Mouse (Mus musculus) neural tube, embryonic 12.5 days (tissue): ENCODE data around the gene Hap1. TPM values are rescaled to one million over a fixed set of nuclear protein-coding genes. Genes with fewer than 3 reads are reported as not detected.

Experiments used
- ATAC-seq: fragments of 200-750 bp; cut with Nextera tagmentation; 2 replicates; pipeline ENCODE4 v1.8.0; 2017; ENCODE audit warnings: low read depth, mild to moderate bottlenecking, moderate TSS enrichment, moderate library complexity; ENCODE audit not compliant: low FRiP score
- H3K27ac ChIP-seq: fragments of 300-500 bp; sonication (generic); 2 replicates; pipeline ENCODE4 v1.5.1; 2016
- H3K27me3 ChIP-seq: fragments of 300-500 bp; sonication (generic); replicated peaks from 2 replicates; pipeline ENCODE4 v1.6.1; 2016; ENCODE audit warnings: mild to moderate bottlenecking
- H3K36me3 ChIP-seq: fragments of 300-500 bp; sonication (generic); 2 replicates; pipeline ENCODE4 v1.6.1; 2016; ENCODE audit warnings: mild to moderate bottlenecking
- H3K4me1 ChIP-seq: fragments of 300-500 bp; sonication (generic); 2 replicates; pipeline ENCODE4 v1.6.1; 2016
- H3K4me2 ChIP-seq: fragments of 300-500 bp; sonication (generic); replicated peaks from 2 replicates; pipeline ENCODE4 v1.6.1; 2016; ENCODE audit warnings: mild to moderate bottlenecking
- H3K4me3 ChIP-seq: fragments of 300-500 bp; sonication (generic); 2 replicates; pipeline ENCODE4 v1.5.1; 2016
- H3K9ac ChIP-seq: fragments of 300-500 bp; sonication (generic); 2 replicates; pipeline ENCODE4 v1.6.1; 2016; ENCODE audit warnings: mild to moderate bottlenecking
- H3K9me3 ChIP-seq: fragments of 300-500 bp; sonication (generic); 2 replicates; pipeline ENCODE4 v1.6.1; 2016; ENCODE audit warnings: mild to moderate bottlenecking
- WGBS: fragments of 180-500 bp; shearing (Covaris S2); methylation state at CpG from one replicate; pipeline ENCODE4 v1.1.7; 2016; 5-methylcytosine and 5-hydroxymethylcytosine counted together
- polyA plus RNA-seq: library from polyadenylated mRNA; unstranded; fragments of >200 nt; fragmentation: Nextera tagmentation; extraction: Ambion mirVana; gene quantifications from 2 replicates; pipeline ENCODE4 v1.2.1, GENCODE M21; 2016

Hap1 gene
- polyA plus RNA-seq = 39.9 and 42.0 TPM in 2 replicates

DNA sequence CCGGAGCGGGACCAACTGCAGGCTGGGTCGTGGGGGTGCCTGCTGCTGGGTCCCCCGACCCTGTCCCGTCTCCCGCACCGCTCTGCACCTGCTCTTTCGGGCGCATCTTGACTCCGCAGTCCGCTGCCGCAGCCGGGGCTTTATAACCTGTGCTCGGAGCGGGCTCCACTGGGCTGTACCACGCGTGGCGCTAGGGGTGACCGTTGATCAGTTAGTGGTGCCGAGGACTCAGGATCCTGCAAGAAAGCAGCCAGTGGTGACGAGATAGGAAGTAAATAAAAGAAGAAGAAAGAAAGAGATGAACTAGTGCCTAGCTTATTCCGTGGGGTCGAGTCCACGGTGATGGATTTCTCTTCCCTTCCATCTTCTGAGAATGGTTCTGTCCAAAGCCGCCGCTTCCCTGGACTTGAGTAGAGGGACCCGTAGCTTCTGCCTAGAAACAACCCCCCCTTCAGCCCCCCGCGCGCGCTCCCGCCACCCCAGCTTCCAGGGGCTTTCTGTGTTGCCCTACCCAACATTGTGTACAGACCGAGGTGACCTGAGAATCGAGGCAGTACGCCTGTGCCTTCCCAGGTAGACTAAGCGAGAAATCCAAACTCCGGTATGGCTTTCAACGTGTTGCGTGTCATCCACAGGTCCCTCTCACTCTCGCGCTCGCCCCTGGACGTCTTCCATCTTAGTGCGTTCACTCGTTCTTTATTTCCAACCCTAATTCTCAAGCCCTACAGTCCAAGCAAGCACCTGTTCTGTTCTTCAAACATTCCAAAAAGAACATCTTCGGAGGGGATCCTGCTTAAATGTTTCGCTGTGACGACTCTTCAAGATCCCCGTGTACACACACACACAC lies at the start of gene Hap1:
Gene Hap1 (minus strand): TSS at position 157 of the 847 bp plus-strand sequence.
- peak; percentile 78 for ATAC-seq
- Histone ChIP-seq H3K9ac (peak within 1 kb of the TSS; percentile 72), H3K4me1 (peaks cover 23% of the 10 kb centered on the region), H3K9me3 (no peaks in the 10 kb centered on the region), H3K27me3 (peaks cover 30% of the 10 kb centered on the region), H3K36me3 (no peaks in the 10 kb centered on the region; the same call in 1 of the 2 replicates), H3K27ac (no peak within 1 kb of the TSS), H3K4me2 (peak within 1 kb of the TSS; percentile 99), H3K4me3 (peak within 1 kb of the TSS; percentile 64)
- WGBS = 1% methylated on average over 49 of the region's 49 CpGs

DNA sequence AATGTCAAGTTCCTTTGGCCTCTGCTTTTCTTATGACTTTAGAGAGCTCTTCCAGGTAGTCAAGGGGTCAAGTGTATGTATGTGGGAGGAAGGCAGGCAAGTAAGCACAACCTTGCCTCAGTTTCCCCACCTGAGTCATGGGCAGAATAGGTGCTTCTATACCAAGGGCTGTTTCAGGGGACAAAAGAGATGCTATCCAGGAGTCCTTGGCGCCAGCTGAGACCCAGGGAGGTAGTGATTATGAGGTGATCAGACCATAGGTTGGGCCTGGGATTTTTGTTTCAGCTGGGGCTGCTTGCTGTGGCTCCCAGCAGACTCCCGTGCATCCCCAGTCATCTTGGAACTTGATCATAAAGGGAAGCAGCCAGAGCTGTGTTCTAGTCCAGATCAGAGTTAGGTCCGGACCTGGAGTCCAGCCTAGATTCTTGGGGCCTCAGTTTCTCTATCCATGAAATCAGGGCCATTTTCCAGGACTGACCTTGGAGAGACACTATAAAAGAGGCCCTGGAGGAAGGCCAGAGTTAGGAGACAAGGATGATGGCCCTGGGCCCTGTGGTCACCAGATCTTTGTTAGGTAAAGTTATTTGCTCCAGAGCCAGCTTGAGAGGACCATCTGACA lies 48.6 kb upstream of the Hap1 start:
- Histone ChIP-seq H3K9ac (no peak overlapping the region), H3K27ac (no peak overlapping the region), H3K36me3 (no peaks in the 10 kb centered on the region), H3K4me1 (0 out of 2 replicates have a peak, but pooled peaks cover 6% of the 10 kb centered on the region), H3K4me2 (no peak overlapping the region), H3K27me3 (no peaks in the 10 kb centered on the region), H3K9me3 (no peaks in the 10 kb centered on the region), H3K4me3 (no peak overlapping the region)
- ATAC-seq = no peak
- 90% methylated on average over 3 of the region's 3 CpGs for WGBS

DNA sequence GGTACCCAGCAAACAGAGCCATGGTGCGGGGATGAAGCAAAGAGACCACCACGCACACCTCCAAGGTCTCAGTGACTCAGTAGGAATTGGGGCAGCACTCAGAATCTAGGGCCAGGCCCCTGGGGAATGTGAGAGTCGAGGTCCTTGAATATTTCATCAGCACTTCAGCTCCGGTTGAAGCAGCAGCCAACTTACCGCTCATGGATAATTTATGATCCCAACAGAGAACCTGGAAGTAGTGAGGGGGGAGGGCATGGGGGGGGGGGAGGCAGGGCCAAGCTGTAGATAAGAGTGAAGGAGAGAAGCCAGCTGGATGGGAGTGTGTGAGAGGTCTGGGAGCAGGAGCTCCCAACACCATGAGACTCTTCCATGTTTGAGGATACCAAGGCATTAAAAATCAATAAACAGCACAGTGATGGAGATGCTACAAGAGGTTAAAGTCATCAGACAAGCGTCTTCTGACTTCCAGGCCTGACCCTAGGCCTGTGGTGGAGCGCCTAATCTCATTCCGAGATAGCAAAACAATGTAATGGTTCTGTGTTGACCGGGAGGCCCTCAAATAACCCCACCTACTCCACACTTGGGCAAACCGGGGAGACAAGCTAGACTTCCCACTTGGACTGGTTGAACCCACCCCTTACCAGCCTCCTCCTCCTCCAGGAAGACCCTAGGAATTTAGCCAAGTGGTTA lies 47.7 kb upstream of the Hap1 start:
- WGBS = 74% methylated on average over 10 of the region's 10 CpGs
- Histone ChIP-seq H3K4me1 (0 out of 2 replicates have a peak, but pooled peaks cover 6% of the 10 kb centered on the region), H3K4me3 (no peak overlapping the region), H3K36me3 (no peaks in the 10 kb centered on the region), H3K4me2 (no peak overlapping the region), H3K9me3 (no peaks in the 10 kb centered on the region), H3K27ac (no peak overlapping the region), H3K27me3 (no peaks in the 10 kb centered on the region), H3K9ac (no peak overlapping the region)
- ATAC-seq = no peak

DNA sequence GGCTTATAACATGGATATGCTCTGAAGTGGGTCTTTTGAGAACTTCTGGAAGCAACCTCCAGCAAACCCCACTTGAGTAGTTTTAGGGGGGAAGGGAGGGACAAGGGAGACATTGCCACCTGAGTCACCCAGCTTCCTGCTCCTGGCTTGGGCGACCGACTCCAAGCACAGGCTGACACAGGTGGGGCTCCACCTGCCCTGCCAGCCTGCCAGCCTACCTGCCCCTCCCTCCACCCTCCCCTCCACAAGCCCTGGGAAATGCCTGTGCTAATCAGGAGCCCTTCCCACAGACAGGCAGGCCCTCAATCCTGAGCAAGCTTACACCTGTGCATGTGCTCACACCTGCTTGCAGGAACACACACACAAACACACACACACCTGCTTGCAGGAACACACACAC lies 46.8 kb upstream of the Hap1 start:
- Histone ChIP-seq H3K9me3 (no peaks in the 10 kb centered on the region), H3K4me3 (no peak overlapping the region), H3K4me1 (0 out of 2 replicates have a peak, but pooled peaks cover 6% of the 10 kb centered on the region), H3K9ac (no peak overlapping the region), H3K27me3 (no peaks in the 10 kb centered on the region), H3K27ac (no peak overlapping the region), H3K36me3 (no peaks in the 10 kb centered on the region), H3K4me2 (no peak overlapping the region)
- 65% methylated on average over 2 of the region's 2 CpGs for WGBS
- no peak for ATAC-seq

DNA sequence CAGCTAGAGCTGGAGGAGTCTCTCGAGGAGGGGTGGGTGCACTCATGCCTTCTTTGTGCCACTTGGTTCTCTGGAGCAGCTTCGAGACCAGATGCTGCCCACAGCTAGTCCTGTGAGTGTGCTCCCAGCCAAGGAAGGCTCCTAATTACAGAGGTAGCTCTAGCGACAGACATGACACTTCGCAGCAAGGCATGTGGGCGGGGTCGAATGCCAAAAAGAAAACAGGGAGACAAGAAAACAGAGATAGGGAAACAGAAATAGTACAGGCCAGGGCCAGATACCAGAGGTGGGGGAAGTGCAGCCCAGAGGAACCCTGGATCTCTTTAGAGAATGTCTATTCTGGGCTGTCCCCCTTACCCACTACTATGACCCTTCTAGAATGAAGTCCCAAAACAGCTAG lies 46.3 kb upstream of the Hap1 start:
- ATAC-seq = no peak
- Histone ChIP-seq H3K4me2 (no peak overlapping the region), H3K4me1 (peaks cover 6% of the 10 kb centered on the region; the same call in 1 of the 2 replicates), H3K9ac (no peak overlapping the region), H3K27me3 (no peaks in the 10 kb centered on the region), H3K27ac (no peak overlapping the region), H3K4me3 (no peak overlapping the region), H3K9me3 (no peaks in the 10 kb centered on the region), H3K36me3 (no peaks in the 10 kb centered on the region)
- 47% methylated on average over 6 of the region's 6 CpGs for WGBS

DNA sequence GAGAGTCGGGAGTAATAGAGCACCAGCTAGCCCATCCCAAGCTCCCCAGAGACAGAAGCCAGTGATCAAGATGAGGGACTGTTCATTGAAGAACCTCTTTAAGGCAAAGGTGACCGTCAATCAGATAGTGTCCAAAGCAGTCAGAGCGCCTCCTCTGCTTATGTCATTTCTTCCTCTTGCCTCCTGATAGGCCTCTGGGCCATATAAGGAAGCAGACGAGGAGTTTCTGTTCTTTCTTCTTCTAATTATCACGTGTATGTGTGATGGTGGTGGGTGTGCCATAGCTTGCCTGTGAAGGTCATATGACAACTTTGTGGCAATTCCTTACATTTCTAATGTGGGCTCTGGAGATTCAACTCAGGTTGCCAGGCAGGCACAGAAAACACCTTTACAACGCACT lies 44.9 kb upstream of the Hap1 start:
- H3K9ac ChIP-seq = no peak overlapping the region
- H3K36me3 ChIP-seq = no peaks in the 10 kb centered on the region
- peaks cover 13% of the 10 kb centered on the region for H3K27me3 ChIP-seq
- H3K4me1 ChIP-seq = peaks cover 20% of the 10 kb centered on the region
- H3K4me2 ChIP-seq = no peak overlapping the region
- H3K4me3 ChIP-seq = no peak overlapping the region
- no peak overlapping the region for H3K27ac ChIP-seq
- WGBS = 83% methylated on average over 6 of the region's 6 CpGs
- ATAC-seq = no peak
- H3K9me3 ChIP-seq = no peaks in the 10 kb centered on the region

DNA sequence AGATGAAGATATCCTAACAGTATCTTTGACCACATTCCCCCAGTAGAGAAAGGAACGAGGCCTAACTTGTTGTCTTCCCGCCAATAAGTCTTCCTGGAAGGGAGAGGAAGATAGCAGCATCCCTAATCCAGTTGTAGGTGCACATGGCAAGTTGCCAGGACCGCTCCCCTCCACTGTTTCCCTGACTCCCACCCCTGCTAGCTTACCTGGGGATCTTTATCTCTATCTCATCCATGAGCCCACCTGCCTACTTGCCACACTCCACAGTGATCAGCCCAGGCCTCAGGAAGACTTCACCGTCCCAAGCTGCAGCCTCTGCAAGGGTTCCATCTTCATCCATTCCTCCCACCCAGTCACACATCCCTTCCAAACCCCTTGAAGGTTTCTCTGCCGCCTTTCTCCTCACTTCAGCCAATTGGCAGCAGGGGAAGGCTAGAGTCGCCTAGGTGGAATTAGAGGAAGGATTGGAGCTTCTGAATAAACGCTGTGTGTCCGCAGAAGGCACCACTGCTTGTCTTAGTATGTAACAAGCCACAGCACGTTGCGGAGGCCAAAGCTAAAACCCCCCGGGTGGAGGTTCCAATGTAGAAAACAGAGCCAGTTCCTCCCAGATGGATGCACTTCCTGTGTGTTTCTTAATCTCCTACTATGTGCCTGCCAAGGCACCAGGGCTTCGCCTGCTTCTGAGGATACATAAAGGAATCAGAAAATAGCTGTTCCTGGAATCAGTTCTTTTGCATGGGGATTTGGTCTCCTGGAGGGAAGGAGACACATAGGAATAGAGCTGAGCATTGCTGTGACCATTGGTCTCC lies 44.0 kb upstream of the Hap1 start:
- H3K27ac ChIP-seq = no peak overlapping the region
- H3K36me3 ChIP-seq = no peaks in the 10 kb centered on the region
- ATAC-seq = no peak
- no peak overlapping the region for H3K4me3 ChIP-seq
- no peaks in the 10 kb centered on the region for H3K9me3 ChIP-seq
- peaks cover 22% of the 10 kb centered on the region for H3K27me3 ChIP-seq
- H3K4me1 ChIP-seq = peaks cover 27% of the 10 kb centered on the region
- no peak overlapping the region for H3K9ac ChIP-seq
- no peak overlapping the region for H3K4me2 ChIP-seq
- 83% methylated on average over 12 of the region's 12 CpGs for WGBS

DNA sequence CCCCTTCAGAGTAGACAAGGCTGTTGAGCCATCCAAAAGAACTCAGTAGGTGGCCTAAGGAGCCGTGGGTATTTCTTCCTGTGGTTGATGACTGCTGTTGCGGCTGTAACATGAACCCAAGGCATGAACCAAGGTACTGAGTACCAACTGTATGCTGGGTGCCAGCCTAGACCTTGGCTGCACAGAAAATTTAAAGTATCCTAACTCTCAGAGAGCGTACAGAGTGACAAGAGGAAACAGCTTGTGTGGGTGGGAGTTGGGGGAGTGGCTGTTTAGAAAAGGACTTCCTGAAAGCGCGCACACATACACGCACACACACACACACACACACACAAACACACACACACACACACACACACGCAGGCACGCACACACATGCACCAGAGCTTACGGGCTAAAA lies 43.4 kb upstream of the Hap1 start:
- Histone ChIP-seq H3K4me1 (peaks cover 27% of the 10 kb centered on the region), H3K27me3 (peaks cover 25% of the 10 kb centered on the region)
- 79% methylated on average over 9 of the region's 9 CpGs for WGBS

DNA sequence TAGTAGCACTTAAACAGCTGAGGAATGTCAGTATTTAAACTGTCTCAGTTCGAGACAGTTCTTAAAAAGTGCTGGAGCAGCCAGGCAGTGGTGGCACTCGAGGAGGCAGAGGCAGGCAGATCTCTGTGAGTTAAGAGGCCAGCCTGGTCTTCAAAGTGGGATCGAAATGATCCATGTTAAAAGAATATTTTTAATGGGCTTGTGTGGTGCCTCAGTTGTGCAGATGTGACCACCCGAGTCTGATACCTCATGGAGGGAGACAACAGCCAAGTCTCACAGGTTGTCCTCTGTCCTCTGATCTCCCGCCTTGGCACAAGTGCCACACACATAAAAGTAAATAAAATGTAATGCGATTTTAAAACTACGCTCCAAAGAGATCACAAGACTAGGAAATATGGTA lies 42.6 kb upstream of the Hap1 start:
- H3K4me1 ChIP-seq = peaks cover 26% of the 10 kb centered on the region
- peaks cover 25% of the 10 kb centered on the region for H3K27me3 ChIP-seq
- 94% methylated on average over 7 of the region's 7 CpGs for WGBS
- no peak overlapping the region for H3K4me2 ChIP-seq
- no peak overlapping the region for H3K4me3 ChIP-seq
- H3K27ac ChIP-seq = no peak overlapping the region
- H3K9ac ChIP-seq = no peak overlapping the region
- H3K9me3 ChIP-seq = no peaks in the 10 kb centered on the region
- no peak for ATAC-seq
- no peaks in the 10 kb centered on the region for H3K36me3 ChIP-seq

More for the DNA sequence above, 43.4 kb upstream of the Hap1 start:
- H3K4me3 ChIP-seq = no peak overlapping the region
- H3K27ac ChIP-seq = no peak overlapping the region
- no peak overlapping the region for H3K4me2 ChIP-seq
- no peaks in the 10 kb centered on the region for H3K36me3 ChIP-seq
- H3K9ac ChIP-seq = no peak overlapping the region
- no peak for ATAC-seq
- H3K9me3 ChIP-seq = no peaks in the 10 kb centered on the region

DNA sequence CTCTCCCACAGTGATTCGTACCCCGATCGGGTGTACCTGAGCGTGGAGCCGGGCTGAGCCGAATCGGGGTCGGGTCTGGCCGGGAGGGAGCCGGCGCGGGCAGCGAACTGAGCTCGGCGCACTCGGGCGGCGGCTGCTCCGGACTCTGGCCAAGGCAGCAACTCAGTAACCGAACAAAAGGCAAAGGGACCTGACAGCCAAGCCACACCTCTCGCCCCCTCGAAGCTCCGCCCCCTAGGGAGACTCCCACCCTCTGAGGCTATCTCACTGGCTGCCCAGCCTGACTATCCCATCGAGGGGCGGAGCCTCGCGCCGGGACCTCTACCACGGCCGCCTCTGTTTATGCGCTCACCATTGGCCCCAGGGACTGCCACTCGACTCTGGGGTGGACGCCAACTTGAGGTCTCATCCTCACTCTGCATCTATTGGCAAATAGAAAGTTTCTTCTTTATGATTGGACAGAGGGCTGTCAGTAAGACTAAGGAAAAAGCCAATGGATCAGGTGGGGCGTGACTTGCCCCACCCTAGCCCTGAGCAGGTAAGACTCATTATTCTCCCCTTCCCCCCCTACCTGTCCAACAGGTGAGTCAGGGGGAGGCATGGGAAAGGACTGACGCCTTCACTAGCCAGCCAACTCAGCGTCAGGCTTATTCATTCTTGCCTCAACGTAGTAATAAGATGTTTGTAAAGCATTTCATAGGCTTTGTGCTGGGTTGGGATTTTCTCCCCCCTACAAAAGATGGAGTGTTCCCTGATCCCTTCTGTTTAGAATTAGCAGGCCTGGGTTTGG lies 41.9 kb upstream of the Hap1 start, which contains the start of gene Jup:
Gene Jup (minus strand): TSS at position 164 of the 790 bp plus-strand sequence.
- Histone ChIP-seq H3K9me3 (no peaks in the 10 kb centered on the region), H3K27ac (no peak within 1 kb of the TSS), H3K9ac (peak within 1 kb of the TSS; percentile 78), H3K36me3 (no peaks in the 10 kb centered on the region), H3K27me3 (peaks cover 25% of the 10 kb centered on the region), H3K4me2 (peak within 1 kb of the TSS; percentile 67), H3K4me3 (peak within 1 kb of the TSS; percentile 60), H3K4me1 (peaks cover 22% of the 10 kb centered on the region)
- ATAC-seq = peak; percentile 99
- WGBS = 2% methylated on average over 37 of the region's 37 CpGs
